Mouse (Mus musculus): Measurements from ENCODE around the gene Zc3h12c. TPM values are rescaled to one million over a fixed set of nuclear protein-coding genes. Genes with fewer than 3 reads are reported as not detected.

The Zc3h12c gene
- total RNA-seq (2021) = 1 to 10 TPM; 5.7 to 6.8 TPM
- long read RNA-seq, experiment 1, partial matches to known transcripts = 0 of 1 reads
- long read RNA-seq, experiment 1, other reads (novel, unspliced or antisense) = 1 of 1 reads
- long read RNA-seq, experiment 2, partial matches to known transcripts = 1 of 4 reads
- long read RNA-seq, experiment 2, other reads (novel, unspliced or antisense) = 3 of 4 reads

GRCm38 (mm10) chr9:52167863-52168685 is at the start of gene Zc3h12c:
Gene Zc3h12c, minus strand, starts transcription at chr9:52168572.
- peak; percentile 73 for DNase-seq

GRCm38 (mm10) chr9:52217636-52218035 is 49.3 kb upstream of the Zc3h12c start:
- no peak for DNase-seq

- DNase-seq = no peak
These were observed 46.9 kb upstream of the Zc3h12c start for GRCm38 (mm10) chr9:52215291-52215690.

GRCm38 (mm10) chr9:52212416-52212815 is 44.0 kb upstream of the Zc3h12c start:
- no peak for DNase-seq

GRCm38 (mm10) chr9:52208510-52209030 is 40.2 kb upstream of the Zc3h12c start:
- DNase-seq = no peak

- no peak for DNase-seq
These were observed 34.8 kb upstream of the Zc3h12c start for GRCm38 (mm10) chr9:52203189-52203588.

- DNase-seq = no peak
These were observed 31.9 kb upstream of the Zc3h12c start for GRCm38 (mm10) chr9:52200271-52200670.

- DNase-seq = no peak
These were observed 27.5 kb upstream of the Zc3h12c start for GRCm38 (mm10) chr9:52195853-52196252.

- no peak for DNase-seq
These were observed 25.5 kb upstream of the Zc3h12c start for GRCm38 (mm10) chr9:52193851-52194250.

- DNase-seq = no peak
These were observed 22.5 kb upstream of the Zc3h12c start for GRCm38 (mm10) chr9:52190907-52191306.

- no peak for DNase-seq
These were observed 19.7 kb upstream of the Zc3h12c start for GRCm38 (mm10) chr9:52188106-52188505.

GRCm38 (mm10) chr9:52186296-52186941 is 18.0 kb upstream of the Zc3h12c start:
- DNase-seq = no peak

- DNase-seq = no peak
These were observed 13.0 kb upstream of the Zc3h12c start for GRCm38 (mm10) chr9:52181419-52181818.

GRCm38 (mm10) chr9:52180851-52181250 is 12.5 kb upstream of the Zc3h12c start:
- DNase-seq = no peak

GRCm38 (mm10) chr9:52175257-52175859 is 7.0 kb upstream of the Zc3h12c start:
- DNase-seq = no peak

- DNase-seq = no peak
These were observed 6.3 kb upstream of the Zc3h12c start for GRCm38 (mm10) chr9:52174671-52175111.

- no peak for DNase-seq
These were observed 5.6 kb upstream of the Zc3h12c start for GRCm38 (mm10) chr9:52173937-52174336.

GRCm38 (mm10) chr9:52172550-52172949 is 4.2 kb upstream of the Zc3h12c start:
- no peak for DNase-seq

- no peak for DNase-seq
These were observed 2.3 kb upstream of the Zc3h12c start for GRCm38 (mm10) chr9:52170671-52171070.

- no peak for DNase-seq
These were observed 1.8 kb upstream of the Zc3h12c start for GRCm38 (mm10) chr9:52170131-52170530.

GRCm38 (mm10) chr9:52168686-52169270 is 406 bp upstream of the Zc3h12c start:
- peak; percentile 87 for DNase-seq

- no peak for DNase-seq
These were observed 888 bp downstream of the Zc3h12c start for GRCm38 (mm10) chr9:52167506-52167862.

All from gastrocnemius, postnatal 25 days (tissue).